Mouse (Mus musculus) megakaryocyte, embryonic 14.5 days (primary cell): ENCODE results near the gene Grip1.

ENCODE experiments used
- FLI1 ChIP-seq: IDR thresholded peaks from 2 replicates; pipeline ENCODE4 v1.6.1; 2012; ENCODE audit warnings: low read length, inconsistent platforms, mixed read lengths
- GATA1 ChIP-seq: IDR thresholded peaks from 3 replicates; pipeline ENCODE4 v1.6.1; 2012; ENCODE audit warnings: mixed read lengths, low read length, inconsistent platforms, borderline replicate concordance

GRCm38 (mm10) chr10:119534852-119535251, 81.2 kb downstream of the Grip1 start:
- TF ChIP-seq GATA1 (no peak), FLI1 (no peak)
